Mouse (Mus musculus) hindbrain, postnatal 0 days (tissue): ENCODE measurements around the gene Aldh3b1. TPM values are rescaled to one million over a fixed set of nuclear protein-coding genes. Genes with fewer than 3 reads are reported as not detected.
A peak's percentile ranks its signal among the peaks of the same experiment; 100 is the strongest.

Experiments
- ATAC-seq: fragments of 200-750 bp; cut with Nextera tagmentation; 2 replicates; pipeline ENCODE4 v1.8.0; 2017; ENCODE audit warnings: mild to moderate bottlenecking, moderate TSS enrichment, moderate library complexity
- DNase-seq: peaks from one replicate; pipeline ENCODE4 v3.0.0-alpha.2; 2015; ENCODE audit warnings: low spot score
- H3K27ac ChIP-seq: fragments of 300-500 bp; sonication (generic); 2 replicates; pipeline ENCODE4 v1.5.1; 2014; ENCODE audit warnings: mild to moderate bottlenecking
- H3K27me3 ChIP-seq: fragments of 300-500 bp; sonication (generic); 2 replicates; pipeline ENCODE4 v1.6.1; 2014; ENCODE audit warnings: low read length, mixed read lengths; ENCODE audit not compliant: insufficient read depth
- H3K36me3 ChIP-seq: fragments of 300-500 bp; sonication (generic); 2 replicates; pipeline ENCODE4 v1.6.1; 2014; ENCODE audit warnings: low read length, mixed read lengths; ENCODE audit not compliant: insufficient read depth
- H3K4me1 ChIP-seq: fragments of 300-500 bp; sonication (generic); 2 replicates; pipeline ENCODE4 v1.6.1; 2014; ENCODE audit warnings: antibody characterized with exemption, low read length, mixed read lengths; ENCODE audit not compliant: insufficient read depth
- H3K4me2 ChIP-seq: fragments of 300-500 bp; sonication (generic); 2 replicates; pipeline ENCODE4 v1.6.1; 2014; ENCODE audit warnings: low read depth, mild to moderate bottlenecking, low read length, moderate library complexity, mixed read lengths
- H3K4me3 ChIP-seq: fragments of 300-500 bp; sonication (generic); 2 replicates; pipeline ENCODE4 v1.5.1; 2014; ENCODE audit warnings: low read length
- H3K9ac ChIP-seq: fragments of 300-500 bp; sonication (generic); replicated peaks from 2 replicates; pipeline ENCODE4 v1.6.1; 2014; ENCODE audit warnings: mild to moderate bottlenecking, low read length, moderate library complexity, mixed read lengths
- H3K9me3 ChIP-seq: fragments of 300-500 bp; sonication (generic); 2 replicates; pipeline ENCODE4 v1.6.1; 2016; ENCODE audit warnings: low read length, mixed read lengths
- CTCF ChIP-seq: IDR thresholded peaks from 2 replicates; pipeline ENCODE4 v1.5.1; 2016; ENCODE audit warnings: antibody characterized with exemption, control low read depth, low read depth
- WGBS: fragments of 180-500 bp; shearing (Covaris S2); extraction: QIAGEN DNeasy Blood & Tissue Kit; methylation state at CpG from one replicate; pipeline ENCODE4 v1.1.7; 2014; 5-methylcytosine and 5-hydroxymethylcytosine counted together
- polyA plus RNA-seq: library from polyadenylated mRNA; unstranded; fragments of >200 nt; fragmentation: Nextera tagmentation; extraction: Ambion mirVana; gene quantifications from 2 replicates; pipeline ENCODE4 v1.2.1, GENCODE M21; 2015
- total RNA-seq: library from RNA; depleted of rRNA; stranded (reverse); fragments of >200 nt; gene quantifications from 2 replicates; pipeline ENCODE4 v1.2.3, GENCODE M21; 2014

Gene Aldh3b1
- total and polyA plus RNA-seq, 2 experiments from 2014 or later: 3.0 to 3.5 TPM

GRCm38 (mm10) chr19:3946715-3947114, 17.1 kb upstream of the Aldh3b1 start:
- TF ChIP-seq CTCF: peak; percentile 98
- ATAC-seq (peak; percentile 86), DNase-seq (peak; percentile 79)
- Histone ChIP-seq H3K4me3 (no peak overlapping the region), H3K27ac (no peak overlapping the region), H3K27me3 (no peaks in the 10 kb centered on the region), H3K4me2 (no peak overlapping the region), H3K36me3 (no peaks in the 10 kb centered on the region), H3K9me3 (no peaks in the 10 kb centered on the region), H3K9ac (no peak overlapping the region), H3K4me1 (no peaks in the 10 kb centered on the region)
- 18% methylated on average over 2 of the region's 2 CpGs for WGBS

- H3K4me2 ChIP-seq: no peak overlapping the region
- ATAC-seq: no peak
- no peak for DNase-seq
- H3K27me3 ChIP-seq: no peaks in the 10 kb centered on the region
- H3K4me1 ChIP-seq: no peaks in the 10 kb centered on the region
- no peaks in the 10 kb centered on the region for H3K36me3 ChIP-seq
- WGBS: 32% methylated on average over 10 of the region's 10 CpGs
- no peaks in the 10 kb centered on the region for H3K9me3 ChIP-seq
- no peak for TF ChIP-seq CTCF
- no peak overlapping the region for H3K4me3 ChIP-seq
- no peak overlapping the region for H3K9ac ChIP-seq
- H3K27ac ChIP-seq: no peak overlapping the region
Measured at GRCm38 (mm10) chr19:3945872-3946564, 16.4 kb upstream of the Aldh3b1 start.

GRCm38 (mm10) chr19:3942986-3943735, 13.6 kb upstream of the Aldh3b1 start:
- Histone ChIP-seq H3K4me2 (0 out of 2 replicates have a peak overlapping the region, but pooled peaks have one; percentile 21), H3K36me3 (no peaks in the 10 kb centered on the region), H3K4me3 (no peak overlapping the region), H3K27ac (no peak overlapping the region), H3K27me3 (no peaks in the 10 kb centered on the region), H3K9ac (0 out of 2 replicates have a peak overlapping the region, but pooled peaks have one; percentile 28), H3K9me3 (no peaks in the 10 kb centered on the region), H3K4me1 (no peaks in the 10 kb centered on the region)
- no peak for DNase-seq
- ATAC-seq: no peak
- 29% methylated on average over 27 of the region's 27 CpGs for WGBS
- TF ChIP-seq CTCF: no peak

- H3K27me3 ChIP-seq: no peaks in the 10 kb centered on the region
- 90% methylated on average over 7 of the region's 7 CpGs for WGBS
- H3K4me2 ChIP-seq: no peak overlapping the region
- H3K9ac ChIP-seq: no peak overlapping the region
- no peaks in the 10 kb centered on the region for H3K4me1 ChIP-seq
- H3K4me3 ChIP-seq: no peak overlapping the region
- H3K9me3 ChIP-seq: no peaks in the 10 kb centered on the region
- H3K36me3 ChIP-seq: no peaks in the 10 kb centered on the region
- DNase-seq: no peak
- TF ChIP-seq CTCF: no peak
- H3K27ac ChIP-seq: no peak overlapping the region
- no peak for ATAC-seq
Measured at GRCm38 (mm10) chr19:3942315-3942714, 12.7 kb upstream of the Aldh3b1 start.

- ATAC-seq (peak; percentile 50; the same call in 1 of the 2 replicates), DNase-seq (peak; percentile 26)
- Histone ChIP-seq H3K4me3 (peak overlapping the region; percentile 36), H3K36me3 (no peaks in the 10 kb centered on the region), H3K9me3 (no peaks in the 10 kb centered on the region), H3K27ac (no peak overlapping the region), H3K4me1 (0 out of 2 replicates have a peak, but pooled peaks cover 8% of the 10 kb centered on the region), H3K27me3 (no peaks in the 10 kb centered on the region), H3K4me2 (peak overlapping the region; percentile 78), H3K9ac (peak overlapping the region; percentile 39)
- no peak for TF ChIP-seq CTCF
- 9% methylated on average over 22 of the region's 22 CpGs for WGBS
Measured at GRCm38 (mm10) chr19:3935896-3936850, 6.6 kb upstream of the Aldh3b1 start.
